Mouse (Mus musculus) ES-E14 (cell line): ENCODE measurements around the gene Cct4.

Experiments used
- ZC3H11A ChIP-seq: IDR thresholded peaks from 2 replicates; pipeline ENCODE4 v1.6.1; 2012; ENCODE audit warnings: low read depth, mild to moderate bottlenecking, inconsistent platforms, low read length, borderline replicate concordance
- ZNF384 ChIP-seq: IDR thresholded peaks from 2 replicates; pipeline ENCODE4 v1.6.1; 2012; ENCODE audit warnings: low read depth, low read length, inconsistent platforms

DNA sequence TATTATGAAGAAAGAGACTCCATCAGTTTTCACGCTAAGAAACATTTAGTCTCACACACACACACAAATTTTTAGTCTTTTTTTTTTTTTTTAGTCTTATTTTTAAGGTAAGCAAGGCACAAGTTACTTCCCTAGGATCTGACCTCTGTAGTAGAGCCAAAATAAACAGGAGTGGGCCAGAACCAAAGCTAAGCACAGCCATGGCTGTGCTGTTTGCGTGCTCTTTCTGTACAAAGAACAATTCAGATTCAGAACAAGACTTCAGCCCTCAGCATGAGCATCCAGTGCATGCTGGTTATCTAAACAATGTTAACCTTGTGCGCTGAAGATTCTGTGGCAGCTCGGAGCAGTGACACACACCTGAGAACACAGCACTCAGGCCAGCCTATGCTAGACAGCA lies 25.9 kb upstream of the Cct4 start:
- no peak for TF ChIP-seq ZC3H11A
- no peak for TF ChIP-seq ZNF384
